ENCODE assay signal across 9 mouse cellular contexts in genomic region chr5:49525242-49525612, GRCm38 (mm10). TPM values are rescaled to one million over a fixed set of nuclear protein-coding genes. Genes with fewer than 3 reads are reported as not detected.
A peak's percentile ranks its signal among the peaks of the same experiment; 100 is the strongest.
DNase-seq lines count a peak whose midpoint lies in the region; ATAC-seq and TF ChIP-seq lines count a peak whose summit lies in the region.
"Had no signal": no experiment of that assay in that cellular context is flagged by ENCODE, and none has a peak within 500 bp of the region (broad histone marks: within the 10 kb centered on the region; RNA-seq: fewer than 3 reads in every experiment).

No protein-coding gene starts in this region.

- H3K4me2 ChIP-seq in heart, embryonic 16.5 days (ENCODE audit: low read depth, low read length), result no peak overlapping the region
- no peak overlapping the region for H3K4me2 ChIP-seq in forebrain, embryonic 14.5 days (ENCODE audit: low read length)

- 0 out of 2 replicates have a peak, but pooled peaks have one; percentile 28 for ATAC-seq in heart, embryonic 16.5 days (replicated peaks; ENCODE audit: extremely low read depth, insufficient read depth, low FRiP score)
- peak; percentile 11; the same call in 1 of the 2 replicates for ATAC-seq in forebrain, embryonic 14.5 days
- ATAC-seq in megakaryocyte-erythroid progenitor cell, adult 5-6 weeks (replicated peaks; ENCODE audit: low FRiP score, low TSS enrichment, poor library complexity, severe bottlenecking), result no peak

- no peak overlapping the region for H3K4me3 ChIP-seq in heart, embryonic 16.5 days (ENCODE audit: low read length)
- no peak overlapping the region for H3K4me3 ChIP-seq in heart, embryonic 10.5 days
- H3K4me3 ChIP-seq in forebrain, embryonic 14.5 days (ENCODE audit: low read depth, low read length), result no peak overlapping the region

- no peak for TF ChIP-seq CTCF in brain, embryonic 14.5 days (IDR thresholded peaks at IDR 0.05; ENCODE audit: borderline replicate concordance, extremely low read depth, insufficient read depth, insufficient read length)

- 57% methylated on average over 4 of the region's 4 CpGs for WGBS in heart, embryonic 16.5 days
- 66% methylated on average over 4 of the region's 4 CpGs for WGBS in heart, embryonic 10.5 days
- WGBS in forebrain, embryonic 14.5 days, result 65% methylated on average over 4 of the region's 4 CpGs

- no peaks in the 10 kb centered on the region; the same call in 1 of the 2 replicates for H3K4me1 ChIP-seq in heart, embryonic 16.5 days (ENCODE audit: control insufficient read depth, insufficient read depth, low read length)
- 0 out of 2 replicates have a peak, but pooled peaks cover 2% of the 10 kb centered on the region for H3K4me1 ChIP-seq in heart, embryonic 10.5 days
- H3K4me1 ChIP-seq in forebrain, embryonic 14.5 days (ENCODE audit: control insufficient read depth, insufficient read depth, low read length), result no peaks in the 10 kb centered on the region

- no peak overlapping the region for H3K9ac ChIP-seq in heart, embryonic 16.5 days (ENCODE audit: low read length)
- H3K9ac ChIP-seq in forebrain, embryonic 14.5 days (ENCODE audit: low read length), result no peak overlapping the region

- no peak overlapping the region for H3K27ac ChIP-seq in heart, embryonic 16.5 days (ENCODE audit: low read length)
- no peak overlapping the region for H3K27ac ChIP-seq in heart, embryonic 10.5 days
- no peak overlapping the region for H3K27ac ChIP-seq in forebrain, embryonic 14.5 days (ENCODE audit: low read depth, low read length)

- H3K27me3 ChIP-seq in heart, embryonic 16.5 days (ENCODE audit: control insufficient read depth, insufficient read depth, low read length), result peaks cover 33% of the 10 kb centered on the region
- H3K27me3 ChIP-seq in heart, embryonic 10.5 days (ENCODE audit: insufficient read depth, poor library complexity, severe bottlenecking), result peaks cover 39% of the 10 kb centered on the region
- no peaks in the 10 kb centered on the region for H3K27me3 ChIP-seq in forebrain, embryonic 14.5 days (replicated peaks; ENCODE audit: control insufficient read depth, insufficient read depth, low read length)

- intact Hi-C loops in left cerebral cortex, postnatal 14 days (cut with DNase I), result loop anchor here (10.0 kb wide), 1 partner anchor 440 kb away; no protein-coding TSS in a partner anchor

- TF ChIP-seq POLR2A in brain, embryonic 14.5 days (IDR thresholded peaks at IDR 0.05; ENCODE audit: borderline replicate concordance, extremely low read depth, insufficient read depth, insufficient read length, poor library complexity, severe bottlenecking), result no peak

- H3K9me3 ChIP-seq in heart, embryonic 16.5 days (replicated peaks; ENCODE audit: control insufficient read depth, low read length), result no peaks in the 10 kb centered on the region
- H3K9me3 ChIP-seq in heart, embryonic 10.5 days, result no peaks in the 10 kb centered on the region
- H3K9me3 ChIP-seq in forebrain, embryonic 14.5 days (replicated peaks; ENCODE audit: control insufficient read depth, low read length), result no peaks in the 10 kb centered on the region

- no peaks in the 10 kb centered on the region for H3K36me3 ChIP-seq in heart, embryonic 16.5 days (ENCODE audit: control insufficient read depth, insufficient read depth)
- no peaks in the 10 kb centered on the region for H3K36me3 ChIP-seq in heart, embryonic 10.5 days
- no peaks in the 10 kb centered on the region for H3K36me3 ChIP-seq in forebrain, embryonic 14.5 days (ENCODE audit: control insufficient read depth, insufficient read depth, low read length)

- no peak for DNase-seq in heart, embryonic 10.5 days (ENCODE audit: low spot score)
- DNase-seq in brain, embryonic 14.5 days (ENCODE audit: low read depth), result peak; percentile 31
- peak; percentile 24 for DNase-seq in forebrain, embryonic 14.5 days (ENCODE audit: low spot score)
- DNase-seq in left cerebral cortex, postnatal 14 days (ENCODE audit: low spot score in 2 of 2), result peak; percentile 13 to 16
- DNase-seq in right cerebral cortex, postnatal 14 days, result peak; percentile 42
- no peak for DNase-seq in spleen, adult 18-20 months

RNA-seq across cellular contexts. Expression of gene Kcnip4, which starts 0.5 kb away (rescaled TPM):
- polyA plus RNA-seq in heart, embryonic 16.5 days (2015; fragmentation: Nextera tagmentation; extraction: Ambion mirVana), result 0.66 and 0.67 TPM in 2 replicates
- polyA plus RNA-seq in heart, embryonic 10.5 days (2016; fragmentation: Nextera tagmentation; extraction: Ambion mirVana), result 0.46 and 0.62 TPM in 2 replicates
- polyA plus RNA-seq in brain, embryonic 14.5 days (2012; rRNA removed), result 4.3 and 7.5 TPM in 2 replicates
- polyA plus RNA-seq in forebrain, embryonic 14.5 days (2014; fragmentation: Nextera tagmentation; extraction: Ambion mirVana), result 8.0 and 11.8 TPM in 2 replicates
- total RNA-seq in left cerebral cortex, postnatal 14 days (2021), result 10 to 100 TPM; 58.4 to 59.9 TPM
- not detected in 2 replicates for total RNA-seq in megakaryocyte-erythroid progenitor cell, adult 5-6 weeks (2014; fragmentation: Nextera tagmentation)
- not detected in 2 replicates for total RNA-seq in megakaryocyte-erythroid progenitor cell, adult 5-6 weeks (2017)
- total RNA-seq: liver, adult 2 months had no signal
- polyA plus RNA-seq: liver, adult 2 months had no signal

Comparison
In these comparisons a context has a peak if more than half of its experiments do, and no peak if none do; other contexts are left out.
1. DNase-seq: peak in brain, embryonic 14.5 days (single experiment), forebrain, embryonic 14.5 days (single experiment), left cerebral cortex, postnatal 14 days (2 of 2) and right cerebral cortex, postnatal 14 days (single experiment); none in heart, embryonic 10.5 days (single experiment) and spleen, adult 18-20 months (0 of 2).